Mouse (Mus musculus) lung, embryonic 14.5 days (tissue): ENCODE measurements at regions not wholly inside any gene's neighbourhood (a gene's known extent, or its start where the extent isn't known, plus 50 kb on each side); places are given as distances from the start of the nearest gene placed in this dataset.

Source experiments
- ATAC-seq: fragments of 200-750 bp; cut with Nextera tagmentation; 2 replicates; pipeline ENCODE4 v1.8.0; 2017; ENCODE audit warnings: mild to moderate bottlenecking, moderate TSS enrichment, moderate library complexity; ENCODE audit not compliant: insufficient read depth
- DNase-seq: peaks from one replicate; pipeline ENCODE4 v3.0.0-alpha.2; 2015
- H3K27ac ChIP-seq: fragments of 300-500 bp; sonication (generic); 2 replicates; pipeline ENCODE4 v1.5.1; 2014; ENCODE audit warnings: low read depth, mild to moderate bottlenecking, moderate library complexity
- H3K27me3 ChIP-seq: fragments of 300-500 bp; sonication (generic); 2 replicates; pipeline ENCODE4 v1.6.1; 2014; ENCODE audit warnings: low read length, control low read depth; ENCODE audit not compliant: insufficient read depth
- H3K36me3 ChIP-seq: fragments of 300-500 bp; sonication (generic); 2 replicates; pipeline ENCODE4 v1.6.1; 2014; ENCODE audit warnings: control low read depth; ENCODE audit not compliant: insufficient read depth
- H3K4me1 ChIP-seq: fragments of 300-500 bp; sonication (generic); 2 replicates; pipeline ENCODE4 v1.6.1; 2014; ENCODE audit warnings: antibody characterized with exemption, control low read depth; ENCODE audit not compliant: insufficient read depth
- H3K4me2 ChIP-seq: fragments of 300-500 bp; sonication (generic); 2 replicates; pipeline ENCODE4 v1.6.1; 2014; ENCODE audit warnings: mild to moderate bottlenecking
- H3K4me3 ChIP-seq: fragments of 300-500 bp; sonication (generic); 2 replicates; pipeline ENCODE4 v1.5.1; 2014; ENCODE audit warnings: low read depth, low read length
- H3K9ac ChIP-seq: fragments of 300-500 bp; sonication (generic); 2 replicates; pipeline ENCODE4 v1.6.1; 2014
- H3K9me3 ChIP-seq: fragments of 300-500 bp; sonication (generic); 2 replicates; pipeline ENCODE4 v1.6.1; 2016; ENCODE audit warnings: low read depth, low read length, control low read depth
- CTCF ChIP-seq: IDR thresholded peaks from 2 replicates; pipeline ENCODE4 v1.5.1; 2016; ENCODE audit warnings: antibody characterized with exemption, low read depth
- WGBS: fragments of 180-500 bp; shearing (Covaris S2); extraction: QIAGEN DNeasy Blood & Tissue Kit; methylation state at CpG from one replicate; pipeline ENCODE4 v1.1.7; 2014; 5-methylcytosine and 5-hydroxymethylcytosine counted together

DNA sequence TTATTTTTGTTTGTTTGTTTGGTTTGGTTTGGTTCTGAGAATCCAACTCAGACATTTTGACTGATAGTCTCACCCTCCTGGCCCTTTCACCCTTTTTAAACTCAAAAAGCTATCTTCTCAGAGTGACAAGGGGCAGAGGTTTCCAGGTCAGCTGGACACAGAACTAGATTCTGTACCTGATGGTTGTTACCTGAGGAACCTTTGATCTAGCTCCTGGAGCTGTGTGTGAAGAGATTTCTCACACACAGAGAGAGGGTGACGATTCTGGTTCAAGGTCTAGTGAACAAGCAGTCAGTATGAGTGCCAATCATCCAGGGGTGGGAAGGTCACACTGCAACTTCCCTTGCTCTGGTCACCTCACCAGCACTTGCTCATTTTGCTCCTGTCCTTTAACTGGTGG, 83.5 kb upstream of the Lrig1 start:
- Histone ChIP-seq H3K9ac (no peak overlapping the region), H3K36me3 (no peaks in the 10 kb centered on the region), H3K27me3 (no peaks in the 10 kb centered on the region), H3K4me3 (no peak overlapping the region), H3K27ac (no peak overlapping the region), H3K9me3 (no peaks in the 10 kb centered on the region), H3K4me1 (no peaks in the 10 kb centered on the region; the same call in 1 of the 2 replicates), H3K4me2 (no peak overlapping the region)
- 58% methylated on average over 1 of the region's 1 CpGs for WGBS
- no peak for DNase-seq
- ATAC-seq: no peak
- TF ChIP-seq CTCF: no peak

- Histone ChIP-seq H3K36me3 (no peaks in the 10 kb centered on the region), H3K9me3 (no peaks in the 10 kb centered on the region), H3K9ac (no peak overlapping the region), H3K27ac (no peak overlapping the region), H3K4me3 (no peak overlapping the region), H3K4me1 (no peaks in the 10 kb centered on the region; the same call in 1 of the 2 replicates), H3K4me2 (no peak overlapping the region), H3K27me3 (no peaks in the 10 kb centered on the region)
- DNase-seq (no peak), ATAC-seq (no peak)
- TF ChIP-seq CTCF: no peak
- WGBS: 79% methylated on average over 4 of the region's 4 CpGs
Observed at GRCm38 (mm10) chr6:94780621-94781020, 80.7 kb upstream of the Lrig1 start.

GRCm38 (mm10) chr6:94779854-94780253, 79.9 kb upstream of the Lrig1 start:
- no peaks in the 10 kb centered on the region for H3K9me3 ChIP-seq
- no peaks in the 10 kb centered on the region for H3K36me3 ChIP-seq
- ATAC-seq (no peak), DNase-seq (peak; percentile 28)
- no peaks in the 10 kb centered on the region for H3K27me3 ChIP-seq
- WGBS: 39% methylated on average over 7 of the region's 7 CpGs
- no peaks in the 10 kb centered on the region; the same call in 1 of the 2 replicates for H3K4me1 ChIP-seq
- H3K4me3 ChIP-seq: no peak overlapping the region
- no peak overlapping the region for H3K4me2 ChIP-seq
- no peak for TF ChIP-seq CTCF
- no peak overlapping the region for H3K9ac ChIP-seq
- no peak overlapping the region; the same call in 1 of the 2 replicates for H3K27ac ChIP-seq

DNA sequence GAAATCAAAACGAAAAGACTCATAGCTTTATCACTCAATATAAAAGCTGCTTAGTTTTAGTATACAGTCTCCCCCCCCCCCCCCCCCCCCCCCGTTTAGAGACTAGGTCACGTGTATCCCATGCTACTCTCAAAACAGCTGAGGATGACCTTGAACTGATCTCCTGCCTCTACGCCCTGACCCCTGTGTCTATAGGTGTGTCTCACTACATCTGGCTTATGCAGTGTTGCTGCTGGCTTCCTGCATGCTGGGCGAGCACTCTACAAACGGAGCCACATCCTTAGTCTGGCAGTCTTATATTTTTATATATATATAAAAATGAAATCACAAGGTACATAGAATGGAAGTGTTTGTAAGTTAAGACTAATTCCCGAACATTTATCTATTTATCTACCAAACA, 79.3 kb upstream of the Lrig1 start:
- 63% methylated on average over 6 of the region's 7 CpGs for WGBS
- no peaks in the 10 kb centered on the region for H3K9me3 ChIP-seq
- no peaks in the 10 kb centered on the region for H3K27me3 ChIP-seq
- no peaks in the 10 kb centered on the region for H3K36me3 ChIP-seq
- peaks cover under 1% of the 10 kb centered on the region; the same call in 1 of the 2 replicates for H3K4me1 ChIP-seq
- no peak overlapping the region for H3K9ac ChIP-seq
- H3K4me2 ChIP-seq: no peak overlapping the region
- 0 out of 2 replicates have a peak, but pooled peaks have one; percentile 33 for ATAC-seq
- no peak overlapping the region for H3K27ac ChIP-seq
- DNase-seq: no peak
- no peak overlapping the region for H3K4me3 ChIP-seq
- no peak for TF ChIP-seq CTCF

DNA sequence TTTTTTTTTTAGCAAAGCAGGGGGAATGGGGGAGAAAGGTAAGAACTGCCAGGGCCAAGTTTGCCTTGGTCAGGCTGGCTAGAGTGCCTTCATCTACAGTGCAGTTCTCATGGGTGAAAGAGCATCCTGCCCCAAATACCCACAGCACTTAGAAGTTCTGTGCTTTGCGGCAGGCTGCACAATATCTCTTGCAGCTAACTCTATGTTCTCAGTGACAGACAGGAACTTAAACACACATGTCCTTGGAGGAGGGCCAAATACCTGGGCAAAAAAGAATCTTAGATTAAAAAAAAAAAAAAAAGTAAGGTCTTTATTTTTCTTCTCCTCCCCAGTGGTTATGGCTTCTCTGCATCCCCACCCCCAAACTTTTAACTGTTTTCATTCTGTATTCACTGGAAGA, 78.8 kb upstream of the Lrig1 start:
- 36% methylated on average over 1 of the region's 1 CpGs for WGBS
- H3K27me3 ChIP-seq: no peaks in the 10 kb centered on the region
- no peak overlapping the region for H3K4me2 ChIP-seq
- no peak for ATAC-seq
- H3K9ac ChIP-seq: no peak overlapping the region
- no peak overlapping the region for H3K27ac ChIP-seq
- no peaks in the 10 kb centered on the region for H3K36me3 ChIP-seq
- H3K4me1 ChIP-seq: peaks cover 5% of the 10 kb centered on the region; the same call in 1 of the 2 replicates
- DNase-seq: peak; percentile 61
- TF ChIP-seq CTCF: no peak
- H3K4me3 ChIP-seq: no peak overlapping the region
- no peaks in the 10 kb centered on the region for H3K9me3 ChIP-seq

DNA sequence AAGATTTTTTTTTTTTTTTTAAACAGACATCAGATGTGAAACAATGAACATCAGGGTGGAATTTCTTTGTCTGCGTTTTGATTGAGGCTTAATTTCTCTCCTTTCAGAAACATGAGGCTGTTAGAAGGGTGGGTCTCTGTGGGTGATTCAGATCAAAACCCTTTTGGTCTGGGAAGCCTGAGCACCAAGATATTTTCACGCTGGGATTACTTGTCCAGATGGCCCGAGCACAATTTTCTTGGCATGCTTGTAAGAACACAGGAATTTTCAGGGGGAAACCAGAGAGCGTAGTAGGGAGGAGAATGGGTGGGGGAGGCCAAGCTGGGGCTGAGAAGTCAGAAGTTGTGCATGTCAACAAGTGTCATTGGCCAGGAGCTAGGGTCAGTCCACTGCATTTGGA, 76.6 kb upstream of the Lrig1 start:
- no peak overlapping the region for H3K9ac ChIP-seq
- H3K27me3 ChIP-seq: no peaks in the 10 kb centered on the region
- H3K4me3 ChIP-seq: no peak overlapping the region
- no peak overlapping the region for H3K27ac ChIP-seq
- DNase-seq: no peak
- H3K9me3 ChIP-seq: no peaks in the 10 kb centered on the region
- H3K36me3 ChIP-seq: no peaks in the 10 kb centered on the region
- TF ChIP-seq CTCF: no peak
- 47% methylated on average over 4 of the region's 4 CpGs for WGBS
- H3K4me1 ChIP-seq: peaks cover 13% of the 10 kb centered on the region
- H3K4me2 ChIP-seq: no peak overlapping the region
- ATAC-seq: no peak

GRCm38 (mm10) chr6:94774871-94775270, 74.9 kb upstream of the Lrig1 start:
- DNase-seq: no peak
- Histone ChIP-seq H3K36me3 (no peaks in the 10 kb centered on the region), H3K4me1 (peaks cover 13% of the 10 kb centered on the region), H3K27me3 (no peaks in the 10 kb centered on the region), H3K4me3 (no peak overlapping the region), H3K9ac (no peak overlapping the region), H3K27ac (0 out of 2 replicates have a peak overlapping the region, but pooled peaks have one; percentile 73), H3K9me3 (no peaks in the 10 kb centered on the region), H3K4me2 (no peak overlapping the region)
- no peak for ATAC-seq
- no peak; the same call in 1 of the 2 replicates for TF ChIP-seq CTCF
- 97% methylated on average over 3 of the region's 3 CpGs for WGBS
